Mouse (Mus musculus): Measurements from ENCODE around the gene 1700016H13Rik.

The 1700016H13Rik gene

GRCm38 (mm10) chr5:103605707-103606106 is 50.1 kb downstream of the 1700016H13Rik start:
- DNase-seq (ENCODE audit: low spot score in 2 of 2) = no peak

- no peak for DNase-seq (ENCODE audit: low spot score in 2 of 2)
Measured at GRCm38 (mm10) chr5:103603115-103603893, 52.5 kb downstream of the 1700016H13Rik start.

DNA sequence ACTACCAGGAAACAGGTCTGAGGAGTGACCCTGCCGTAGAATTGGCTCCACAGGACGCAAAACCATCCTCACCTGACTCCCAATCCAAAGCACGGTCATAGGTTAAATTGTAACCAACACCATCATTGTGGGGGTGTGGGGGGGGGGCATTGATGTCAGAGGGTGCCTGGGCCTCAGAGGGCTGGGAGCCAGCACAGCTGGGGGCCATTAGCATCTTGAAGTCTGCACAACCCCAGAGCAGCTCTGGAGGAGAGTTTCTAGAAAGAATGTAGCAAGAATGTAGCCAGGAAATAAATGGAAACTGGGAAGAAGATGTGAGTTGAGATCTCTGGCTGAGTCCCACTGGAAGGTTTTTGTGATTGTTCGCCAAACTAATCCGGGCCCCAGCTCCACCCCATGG is 56.9 kb downstream of the 1700016H13Rik start:
- DNase-seq (ENCODE audit: low spot score in 2 of 2) = no peak

GRCm38 (mm10) chr5:103598264-103598663 is 57.5 kb downstream of the 1700016H13Rik start:
- no peak for DNase-seq (ENCODE audit: low spot score in 2 of 2)

Measured in spleen, postnatal 4 days (tissue).